Mouse (Mus musculus): ENCODE results near the gene Ppil2.
A peak's percentile ranks its signal among the peaks of the same experiment; 100 is the strongest.

The Ppil2 gene

GRCm38 (mm10) chr16:17096938-17097337, 14.1 kb downstream of the Ppil2 start:
- no peak for DNase-seq (ENCODE audit: low spot score)

DNA sequence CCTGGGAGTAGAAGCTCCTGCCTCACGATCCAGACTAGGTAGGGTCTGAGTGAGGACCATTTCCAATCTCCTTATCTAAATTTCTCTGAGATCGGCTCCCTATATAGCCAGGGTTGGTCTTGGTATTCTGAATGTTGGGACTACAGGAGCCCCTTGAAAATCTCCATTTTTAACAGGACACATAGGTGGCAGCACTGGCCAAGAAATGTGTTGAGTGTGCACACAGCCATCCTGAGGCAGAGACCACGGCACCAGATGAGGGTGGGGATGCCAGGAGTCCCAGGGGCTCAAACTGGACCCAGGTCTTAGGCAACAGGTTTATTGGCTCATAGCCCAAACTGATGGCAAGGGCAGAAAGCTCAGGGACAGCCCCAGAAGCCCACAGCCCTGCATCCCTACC, 22.7 kb downstream of the Ppil2 start:
- DNase-seq (ENCODE audit: low spot score), result no peak

DNA sequence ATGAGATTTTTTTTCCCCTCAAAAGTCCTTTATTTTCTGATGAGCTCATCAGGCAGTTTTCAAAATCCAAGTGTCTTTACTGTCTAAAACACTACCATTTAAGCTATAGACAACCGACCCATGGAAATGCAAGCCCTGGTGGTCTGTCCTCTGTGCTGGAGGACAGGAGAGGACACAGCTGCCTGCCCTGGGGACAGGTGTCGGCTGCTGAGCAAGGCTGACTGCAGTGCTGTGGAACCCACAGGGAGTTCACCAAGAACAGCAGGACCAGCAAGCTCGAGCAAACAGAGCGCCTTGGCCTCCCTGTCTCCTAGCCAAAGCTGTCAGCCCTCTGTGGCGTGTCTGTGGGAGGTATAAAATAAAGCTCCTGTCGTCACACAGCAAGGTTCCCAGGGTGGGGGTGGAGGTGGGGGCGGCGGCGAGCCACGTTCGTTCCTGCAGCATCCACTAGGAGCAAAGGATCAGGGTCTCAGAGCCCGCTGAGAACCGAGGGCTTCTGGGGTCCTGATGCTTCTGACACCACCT, 24.3 kb downstream of the Ppil2 start:
- no peak for DNase-seq (ENCODE audit: low spot score)

- no peak for DNase-seq (ENCODE audit: low spot score)
Observed at GRCm38 (mm10) chr16:17086241-17086640, 24.8 kb downstream of the Ppil2 start.

GRCm38 (mm10) chr16:17085636-17086035, 25.4 kb downstream of the Ppil2 start:
- DNase-seq (ENCODE audit: low spot score), result no peak

- DNase-seq (ENCODE audit: low spot score), result no peak
Observed at GRCm38 (mm10) chr16:17082121-17082792, 28.8 kb downstream of the Ppil2 start.

DNA sequence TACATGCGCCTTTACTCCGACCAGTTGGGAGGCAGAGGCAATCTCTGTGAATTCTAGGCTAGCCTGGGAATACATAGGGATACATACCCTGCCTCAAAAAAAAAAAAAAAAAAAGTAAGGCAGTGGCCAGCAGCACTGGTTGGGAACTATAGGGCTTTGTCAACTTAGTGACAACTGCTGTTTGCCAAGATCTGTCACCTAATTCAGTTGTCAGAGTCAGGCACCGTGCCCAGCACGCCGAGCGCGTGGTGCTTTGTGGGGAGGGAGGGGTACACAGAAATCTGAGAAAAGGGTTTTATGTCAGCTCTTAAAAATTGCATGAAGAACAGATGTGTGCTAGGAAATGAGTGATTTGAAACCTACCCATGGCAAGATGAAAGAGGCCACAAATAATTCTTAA, 33.0 kb downstream of the Ppil2 start:
- DNase-seq (ENCODE audit: low spot score), result no peak

DNA sequence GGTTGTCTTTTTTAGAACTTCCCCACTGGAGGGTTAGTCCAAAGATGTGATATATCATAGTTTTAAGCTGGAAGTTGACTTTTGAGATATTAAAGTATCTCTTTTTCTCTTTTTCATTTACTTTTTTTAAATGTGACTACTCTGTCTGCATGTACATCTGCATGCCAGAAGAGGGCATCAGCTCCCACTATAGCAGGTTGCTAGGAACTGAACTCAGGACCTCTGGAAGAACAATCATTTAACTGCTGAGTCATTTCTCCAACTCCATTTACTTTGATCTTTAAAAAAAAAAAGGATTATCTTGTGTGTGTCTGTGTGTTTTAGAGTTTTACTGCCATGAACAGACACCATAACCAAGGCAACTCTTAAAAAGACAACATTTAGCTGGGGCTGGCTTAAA, 34.2 kb downstream of the Ppil2 start:
- DNase-seq (ENCODE audit: low spot score), result no peak

DNA sequence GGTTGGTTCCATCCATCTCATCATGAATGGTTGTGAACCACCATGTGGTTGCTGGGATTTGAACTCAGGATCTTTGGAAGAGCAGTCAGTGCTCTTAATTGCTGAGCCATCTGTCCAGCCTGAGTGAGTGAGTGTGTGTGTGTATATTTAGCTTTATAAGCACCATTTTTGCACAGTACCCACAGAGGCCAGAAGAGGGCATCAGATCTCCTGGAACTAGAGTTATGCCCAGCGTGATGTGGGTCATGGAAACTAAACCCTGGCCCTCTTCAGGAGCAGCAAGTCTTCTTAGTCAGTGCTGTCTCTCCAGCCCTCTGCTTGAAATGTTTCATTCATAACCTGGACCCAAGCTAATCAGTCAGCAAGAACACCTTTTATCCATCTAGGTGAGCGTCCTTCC, 34.8 kb downstream of the Ppil2 start:
- no peak for DNase-seq (ENCODE audit: low spot score)

GRCm38 (mm10) chr16:17073000-17073399, 38.1 kb downstream of the Ppil2 start:
- DNase-seq (ENCODE audit: low spot score), result no peak

DNA sequence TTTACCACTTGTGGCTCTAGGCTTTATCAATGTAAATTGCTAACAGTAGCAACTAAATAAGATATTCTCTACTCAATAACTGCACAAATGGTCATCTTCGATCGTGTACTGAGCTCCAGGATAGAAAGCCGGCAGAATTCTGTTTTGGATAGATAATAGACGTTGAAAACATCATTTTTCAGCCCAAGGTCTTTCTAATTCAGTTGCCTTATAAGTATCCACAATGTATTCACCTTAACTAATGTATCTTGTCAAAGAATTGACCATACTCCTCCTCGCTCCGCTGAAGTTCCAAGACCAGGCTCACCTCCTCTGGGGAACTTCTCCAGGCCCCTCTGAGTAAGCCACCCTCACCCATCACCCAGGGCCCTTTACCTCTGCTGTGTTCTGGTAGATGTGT, 40.3 kb downstream of the Ppil2 start:
- no peak for DNase-seq (ENCODE audit: low spot score)

DNA sequence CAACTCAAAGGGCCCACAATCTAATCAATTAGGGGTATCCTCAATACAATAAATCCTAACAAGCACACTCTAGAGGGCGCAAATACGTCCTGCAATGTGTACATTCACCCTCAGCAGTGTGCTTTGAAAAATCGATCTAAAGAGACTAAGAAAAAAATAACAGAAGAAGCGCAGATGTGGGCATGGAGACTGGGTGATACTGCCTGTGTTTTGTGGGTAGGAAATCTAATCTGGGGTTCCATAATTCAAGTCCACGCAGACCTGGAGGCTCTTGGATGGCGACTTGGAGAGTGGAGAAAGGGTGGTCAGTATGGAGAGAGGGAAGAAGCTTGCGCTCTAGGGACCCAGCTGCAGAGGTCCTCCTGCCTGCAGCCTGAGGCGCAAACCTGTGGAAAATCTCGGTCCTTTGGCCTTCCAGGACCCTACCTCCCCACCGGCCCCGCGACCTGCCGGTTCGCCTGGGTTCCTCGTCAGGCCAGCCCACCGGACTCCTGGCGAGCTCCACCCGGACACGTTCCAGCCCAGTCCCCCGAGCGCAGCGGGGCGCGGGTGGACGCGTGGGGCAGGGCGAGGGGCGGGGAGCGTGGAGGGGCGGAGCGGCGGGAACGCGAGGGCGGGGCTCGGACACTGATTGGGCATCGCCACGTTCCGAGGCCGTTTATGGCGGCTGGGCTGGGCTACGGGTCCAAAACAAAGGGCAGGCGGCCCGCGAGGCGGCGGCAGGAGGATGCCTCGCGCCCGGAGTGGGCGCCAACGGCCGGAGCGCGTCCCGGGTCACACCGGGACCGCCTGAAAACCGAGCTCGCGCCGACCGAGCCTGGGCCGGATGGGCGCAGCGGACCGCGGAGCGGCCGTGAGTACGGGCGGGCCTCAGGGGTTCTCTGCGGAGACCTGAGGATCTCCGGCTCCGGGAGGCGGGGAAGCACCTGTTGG, 41.3 kb downstream of the Ppil2 start, which contains the start of gene Ypel1:
Ypel1 (plus strand) TSS at position 186 of the 933 bp plus-strand sequence.
- peak; percentile 55 for DNase-seq (ENCODE audit: low spot score)

DNA sequence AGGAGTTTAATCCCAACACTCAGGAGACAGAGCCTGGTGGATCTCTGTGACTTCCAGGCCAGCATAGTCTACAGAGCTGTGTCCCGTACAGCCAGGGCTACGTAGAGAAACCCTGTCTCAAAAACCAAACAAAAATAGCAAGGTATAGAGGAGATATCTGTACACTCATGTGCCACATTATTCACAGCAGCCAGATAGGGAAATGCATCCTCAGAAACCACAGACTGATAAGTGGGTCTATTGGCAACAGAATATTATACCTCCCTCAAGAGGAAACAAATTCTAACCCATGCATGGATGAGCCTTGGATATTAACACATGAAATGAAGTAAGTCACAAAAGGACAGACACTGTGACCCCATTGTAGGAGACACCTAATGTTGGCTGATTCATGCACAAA, 43.5 kb downstream of the Ppil2 start:
- no peak for DNase-seq (ENCODE audit: low spot score)

DNA sequence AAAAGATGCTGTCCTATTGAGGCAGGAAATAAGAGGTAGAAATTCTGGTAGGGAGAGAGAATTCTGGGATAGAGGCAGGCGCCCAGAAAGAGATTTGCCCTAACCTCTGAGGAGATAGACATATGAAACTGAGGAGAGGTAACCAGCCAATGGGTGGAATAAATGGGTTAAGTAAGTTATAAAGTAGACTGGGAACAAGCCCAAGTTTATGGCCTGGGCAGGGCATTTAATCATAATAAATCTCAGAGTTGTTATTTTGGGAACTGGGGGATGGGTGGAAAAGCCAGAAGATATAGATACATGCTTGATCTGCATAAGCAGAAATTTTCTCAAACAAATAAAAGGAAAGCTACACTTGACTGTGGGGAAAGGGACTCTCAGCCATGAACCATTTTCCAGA, 48.7 kb downstream of the Ppil2 start:
- no peak for DNase-seq (ENCODE audit: low spot score)

GRCm38 (mm10) chr16:17055584-17055983, 55.5 kb downstream of the Ppil2 start:
- DNase-seq (ENCODE audit: low spot score), result no peak

- DNase-seq (ENCODE audit: low spot score), result no peak
Observed at GRCm38 (mm10) chr16:17053903-17054302, 57.2 kb downstream of the Ppil2 start.

DNA sequence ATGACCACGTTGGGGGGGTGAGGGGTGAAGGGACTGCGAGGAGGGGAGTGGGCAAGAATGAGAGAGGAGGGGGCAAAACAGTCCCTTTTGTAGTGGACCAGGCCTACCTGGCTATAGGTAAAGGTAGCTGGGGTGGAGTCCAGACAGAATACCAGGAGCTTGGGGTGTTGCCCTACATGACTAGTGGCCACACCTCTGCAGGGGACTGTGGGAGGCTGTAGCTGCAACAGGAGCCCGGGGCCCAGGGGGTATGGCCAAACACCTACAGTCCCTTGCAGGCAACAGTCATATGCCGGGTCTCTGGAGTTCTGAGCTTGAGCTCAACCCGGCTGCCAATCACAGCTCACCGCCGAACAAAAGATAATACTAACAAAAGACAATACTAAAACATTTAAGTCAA, 59.0 kb downstream of the Ppil2 start:
- no peak for DNase-seq (ENCODE audit: low spot score)

DNA sequence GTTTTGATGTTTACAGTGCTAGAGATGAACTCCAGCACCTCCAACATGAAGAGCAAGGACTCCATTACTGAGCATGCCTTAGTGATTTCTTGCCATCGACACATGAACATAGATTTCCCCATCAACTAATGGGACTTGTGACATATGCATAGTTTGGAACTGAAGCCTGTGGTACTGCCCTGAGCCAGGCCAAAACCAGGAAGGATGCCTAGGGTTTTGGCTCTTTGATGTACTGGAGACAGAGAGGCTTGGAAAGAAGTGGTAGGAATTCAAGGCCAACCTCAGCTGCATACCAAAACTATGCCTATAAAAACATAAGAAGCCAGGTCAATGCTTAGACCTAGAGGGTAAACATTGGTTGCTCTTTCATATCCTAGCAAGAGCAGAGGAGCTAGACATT, 61.2 kb downstream of the Ppil2 start:
- DNase-seq (ENCODE audit: low spot score), result no peak

DNA sequence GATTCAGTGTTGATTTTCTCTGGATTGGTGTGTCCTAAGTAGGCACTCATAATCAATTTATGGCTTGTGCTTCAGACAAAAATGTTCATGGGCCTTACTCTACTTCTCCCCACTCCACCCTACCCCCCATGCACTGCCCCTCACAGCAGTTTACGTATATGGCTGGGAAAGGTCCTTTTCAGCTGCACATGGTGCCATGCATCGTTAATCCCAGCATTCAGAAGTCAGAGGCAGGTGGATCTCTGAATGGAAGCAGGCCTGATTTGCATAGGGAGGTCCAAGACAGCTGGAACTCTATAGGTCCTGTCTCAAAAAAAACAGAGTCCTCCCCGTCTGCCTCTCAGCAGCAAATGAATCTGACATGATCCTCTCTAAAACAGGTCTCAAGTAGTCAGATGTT, 65.8 kb downstream of the Ppil2 start:
- DNase-seq (ENCODE audit: low spot score), result no peak

DNA sequence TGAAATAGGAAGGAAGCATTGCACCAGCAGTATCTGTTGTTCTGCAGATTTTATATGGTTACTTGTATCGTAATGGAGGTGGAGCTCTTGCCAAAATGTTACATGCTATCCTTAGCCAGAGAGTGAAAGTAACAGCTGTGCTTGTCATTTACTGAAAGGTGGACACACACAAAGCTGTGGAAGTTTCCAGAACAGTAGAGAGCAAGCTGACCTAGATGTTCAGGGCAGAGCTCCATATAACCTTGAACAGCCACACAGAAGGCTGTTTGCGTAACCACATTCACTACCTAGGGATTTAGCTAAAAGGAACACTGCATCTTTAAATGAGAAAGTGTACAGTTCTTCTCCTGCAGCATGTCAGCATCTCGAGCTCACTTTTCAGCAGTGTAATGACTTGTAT, 66.7 kb downstream of the Ppil2 start:
- no peak for DNase-seq (ENCODE audit: low spot score)

- no peak for DNase-seq (ENCODE audit: low spot score)
Observed at GRCm38 (mm10) chr16:17041417-17041816, 69.6 kb downstream of the Ppil2 start.

DNA sequence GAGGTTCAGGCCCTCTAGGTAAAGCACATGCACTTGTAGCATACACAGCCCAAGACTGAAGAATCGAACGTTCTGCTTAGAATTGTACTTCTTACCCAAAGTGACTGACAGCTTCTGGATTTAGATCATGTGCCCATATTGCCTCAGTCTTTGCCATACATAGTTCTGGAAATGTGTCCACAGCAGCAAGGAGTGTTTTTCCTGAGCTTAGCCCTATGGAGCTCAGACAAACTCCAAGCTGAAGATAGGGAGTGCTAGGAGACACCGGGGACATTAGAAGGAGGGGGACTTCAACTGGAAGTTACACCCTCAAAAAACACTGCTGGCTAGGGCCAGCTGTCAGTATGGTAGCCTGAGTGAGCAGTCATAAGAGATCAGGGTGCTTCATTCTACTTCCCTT, 70.3 kb downstream of the Ppil2 start:
- no peak for DNase-seq (ENCODE audit: low spot score)

All from T-cell, adult 2 months (primary cell).